Mouse (Mus musculus) olfactory bulb, adult 2 months (tissue): ENCODE measurements around the gene Nrxn3.

Experiments
- CTCF ChIP-seq: fragments of 200-500 bp; IDR thresholded peaks from 2 replicates; pipeline ENCODE4 v1.5.1; 2012; ENCODE audit warnings: low read depth, mild to moderate bottlenecking, low read length, moderate library complexity; ENCODE audit not compliant: insufficient read depth
- POLR2A ChIP-seq: fragments of 200-500 bp; IDR thresholded peaks from 2 replicates; pipeline ENCODE4 v1.6.1; 2012; ENCODE audit warnings: mild to moderate bottlenecking, low read depth, low read length, moderate library complexity; ENCODE audit not compliant: insufficient read depth

GRCm38 (mm10) chr12:88953801-88954200, 231.1 kb downstream of the Nrxn3 start:
- TF ChIP-seq CTCF (no peak), POLR2A (no peak)
